Mouse (Mus musculus) olfactory bulb, adult 2 months (tissue): ENCODE data around the gene Gm6583. TPM values are rescaled to one million over a fixed set of nuclear protein-coding genes. Genes with fewer than 3 reads are reported as not detected.

Experiments
- H3K27ac ChIP-seq: fragments of 200-500 bp; 2 replicates; pipeline ENCODE4 v1.5.1; 2012; ENCODE audit warnings: low read depth, low read length; ENCODE audit not compliant: insufficient read depth
- H3K4me1 ChIP-seq: fragments of 200-500 bp; 2 replicates; pipeline ENCODE4 v1.6.1; 2012; ENCODE audit warnings: low read length; ENCODE audit not compliant: control insufficient read depth, insufficient read depth
- H3K4me3 ChIP-seq: fragments of 200-500 bp; 2 replicates; pipeline ENCODE4 v1.5.1; 2012; ENCODE audit warnings: mild to moderate bottlenecking, low read depth, low read length, moderate library complexity; ENCODE audit not compliant: insufficient read depth
- CTCF ChIP-seq: fragments of 200-500 bp; IDR thresholded peaks from 2 replicates; pipeline ENCODE4 v1.5.1; 2012; ENCODE audit warnings: low read depth, mild to moderate bottlenecking, low read length, moderate library complexity; ENCODE audit not compliant: insufficient read depth
- POLR2A ChIP-seq: fragments of 200-500 bp; IDR thresholded peaks from 2 replicates; pipeline ENCODE4 v1.6.1; 2012; ENCODE audit warnings: mild to moderate bottlenecking, low read depth, low read length, moderate library complexity; ENCODE audit not compliant: insufficient read depth
- WGBS: fragments of 180-500 bp; shearing (Covaris S2); methylation state at CpG from one replicate; pipeline ENCODE4 v1.1.7; 2018; 5-methylcytosine and 5-hydroxymethylcytosine counted together
- polyA plus RNA-seq: library from polyadenylated mRNA; stranded (reverse); fragments of >200 nt; gene quantifications from 2 replicates; pipeline ENCODE4 v1.2.4, GENCODE M21; 2012; ENCODE audit warnings: low replicate concordance; ENCODE audit not compliant: missing spikeins, insufficient read depth, insufficient read length

The Gm6583 gene
- polyA plus RNA-seq, 1 experiment = not detected

DNA sequence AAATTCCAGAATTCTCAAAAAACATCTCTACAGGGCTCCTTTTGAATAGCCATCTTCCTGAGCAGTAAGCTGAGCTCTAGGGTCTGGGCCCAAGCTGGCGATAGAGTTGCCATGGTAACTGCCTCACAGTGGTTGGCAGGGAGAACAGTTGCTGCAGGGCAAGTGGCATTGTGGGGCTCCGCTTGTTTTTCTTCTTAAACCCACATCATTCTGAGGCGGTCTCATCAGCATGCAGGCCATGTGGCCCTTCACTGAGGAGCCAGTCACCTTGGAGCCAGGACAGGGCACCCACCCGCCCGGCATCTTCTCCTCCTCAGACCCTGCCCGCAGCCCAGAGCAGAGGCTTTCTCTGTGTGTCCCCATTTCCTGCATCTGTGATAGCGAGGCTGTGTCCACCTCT is 16.1 kb upstream of the Gm6583 start:
- Histone ChIP-seq H3K4me3 (no peak overlapping the region), H3K4me1 (peaks cover 46% of the 10 kb centered on the region), H3K27ac (peak overlapping the region; percentile 74)
- TF ChIP-seq POLR2A (no peak), CTCF (no peak)
- 26% methylated on average over 7 of the region's 7 CpGs for WGBS

DNA sequence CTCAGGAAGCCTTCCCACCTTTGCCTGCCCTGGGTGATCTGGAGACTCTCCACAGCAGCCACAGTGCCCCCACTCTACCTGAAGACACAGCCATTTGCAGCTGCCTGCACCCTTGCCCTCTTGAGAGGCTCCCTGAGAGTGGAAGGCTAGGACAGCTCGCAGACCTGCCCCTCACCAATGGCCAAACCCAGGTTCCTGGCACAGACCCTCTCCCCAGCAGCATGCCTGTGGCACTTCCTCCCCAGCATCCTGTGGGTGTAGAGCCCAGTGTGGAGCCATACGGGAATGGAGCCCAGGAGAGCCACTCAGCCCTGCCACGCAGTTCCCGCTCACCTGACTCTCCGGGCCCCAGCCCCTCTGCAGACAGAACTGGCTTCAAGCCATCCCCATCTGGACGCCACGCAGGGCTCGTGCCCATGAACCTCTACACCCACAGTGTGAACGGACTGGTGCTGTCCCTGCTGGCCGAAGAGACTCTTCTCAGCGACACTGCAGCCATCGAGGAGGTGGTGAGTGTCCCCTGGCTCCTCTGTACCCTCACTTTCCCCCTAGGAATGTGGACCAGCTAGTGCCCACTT is 14.5 kb upstream of the Gm6583 start:
- Histone ChIP-seq H3K4me3 (no peak overlapping the region), H3K4me1 (peaks cover 32% of the 10 kb centered on the region), H3K27ac (no peak overlapping the region)
- 73% methylated on average over 12 of the region's 12 CpGs for WGBS
- no peak for TF ChIP-seq CTCF
- TF ChIP-seq POLR2A = no peak

DNA sequence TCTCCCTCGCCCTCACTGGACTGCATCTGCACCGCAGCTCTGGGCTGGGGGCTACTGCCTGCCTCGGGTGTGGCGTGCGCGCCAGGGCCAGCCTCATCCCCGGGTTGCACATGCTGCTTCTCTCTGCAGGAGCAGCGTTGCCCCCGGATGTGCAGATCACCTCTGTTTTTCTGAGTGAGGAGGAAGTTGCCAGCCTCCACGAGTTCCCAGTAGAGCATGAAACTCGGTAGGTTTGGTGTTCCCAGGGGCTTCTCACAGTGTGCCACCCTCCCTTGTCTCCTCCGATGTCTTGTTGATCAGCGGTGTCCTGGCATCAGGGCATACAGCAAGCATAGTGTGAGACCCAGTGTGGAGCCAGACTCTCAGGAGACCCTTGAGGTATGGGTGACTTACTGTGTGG is 13.5 kb upstream of the Gm6583 start:
- TF ChIP-seq POLR2A (no peak), CTCF (no peak)
- H3K4me3 ChIP-seq = no peak overlapping the region
- H3K27ac ChIP-seq = no peak overlapping the region
- WGBS = 80% methylated on average over 13 of the region's 13 CpGs
- H3K4me1 ChIP-seq = peaks cover 32% of the 10 kb centered on the region

DNA sequence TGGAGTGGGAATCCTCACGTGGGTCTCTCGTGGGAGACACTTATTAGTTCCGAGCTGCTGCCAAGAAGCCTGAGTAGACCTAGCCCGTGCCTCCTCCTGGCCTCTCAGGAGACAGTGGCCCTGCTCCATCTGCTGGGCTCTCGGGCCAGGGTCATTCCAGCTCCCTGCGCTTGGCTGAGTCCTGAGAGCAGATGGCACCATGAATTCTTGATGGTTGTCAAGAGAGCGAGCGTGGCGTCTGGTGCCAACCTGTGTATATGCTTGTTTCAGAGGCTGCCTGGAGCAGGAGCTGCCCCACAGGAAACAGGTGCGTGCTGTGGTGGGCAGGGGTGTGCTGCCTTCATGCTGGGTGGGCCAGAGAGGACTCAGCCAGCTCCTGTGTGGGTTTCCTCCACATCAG is 12.8 kb upstream of the Gm6583 start:
- 84% methylated on average over 10 of the region's 10 CpGs for WGBS
- no peak for TF ChIP-seq CTCF
- peaks cover 32% of the 10 kb centered on the region for H3K4me1 ChIP-seq
- no peak overlapping the region for H3K27ac ChIP-seq
- H3K4me3 ChIP-seq = no peak overlapping the region

DNA sequence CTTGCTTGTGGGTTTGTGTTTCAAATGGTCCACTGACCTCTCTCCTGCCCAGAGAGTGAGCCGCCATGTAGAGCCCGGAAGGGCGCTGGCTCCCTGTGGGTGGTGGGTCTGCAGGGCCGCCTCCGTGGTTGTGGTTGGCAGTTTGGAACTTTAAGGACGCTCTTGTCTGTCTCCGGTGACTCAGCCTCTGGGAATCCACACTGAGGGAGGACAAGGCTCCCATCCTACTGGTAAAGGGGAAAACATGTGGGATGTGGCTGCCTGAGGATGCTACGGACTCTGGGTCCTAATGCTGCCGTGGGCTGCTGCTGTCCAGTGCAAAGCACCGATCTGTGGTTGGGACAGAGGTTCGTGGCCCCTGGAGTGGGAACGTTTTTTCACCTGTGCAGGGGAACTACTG is 12.1 kb upstream of the Gm6583 start:
- H3K4me1 ChIP-seq = peaks cover 32% of the 10 kb centered on the region
- 67% methylated on average over 12 of the region's 12 CpGs for WGBS
- no peak overlapping the region for H3K27ac ChIP-seq
- H3K4me3 ChIP-seq = no peak overlapping the region
- no peak for TF ChIP-seq POLR2A
- TF ChIP-seq CTCF = no peak

DNA sequence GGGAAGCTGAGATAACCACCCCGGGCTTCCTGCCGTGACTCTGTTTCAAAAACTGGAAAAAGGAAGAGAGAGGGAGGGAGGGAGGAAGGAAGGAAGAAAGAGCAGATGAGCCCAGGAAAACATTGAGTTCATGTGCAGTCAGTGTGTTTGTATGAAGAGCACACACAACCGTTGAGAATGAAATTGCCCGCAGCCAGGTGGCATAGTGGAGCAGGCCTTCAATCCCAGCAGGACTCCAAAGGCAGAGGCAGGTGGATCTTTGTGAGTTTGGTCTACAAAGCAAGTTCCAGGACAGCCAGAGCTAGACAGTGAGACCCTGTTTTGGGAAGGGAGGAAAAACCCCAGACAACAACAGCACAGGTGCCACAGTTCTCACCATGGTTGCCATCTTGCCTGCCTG is 11.5 kb upstream of the Gm6583 start:
- Histone ChIP-seq H3K4me3 (no peak overlapping the region), H3K27ac (no peak overlapping the region), H3K4me1 (peaks cover 28% of the 10 kb centered on the region)
- TF ChIP-seq CTCF = no peak
- no peak for TF ChIP-seq POLR2A
- 85% methylated on average over 4 of the region's 4 CpGs for WGBS

DNA sequence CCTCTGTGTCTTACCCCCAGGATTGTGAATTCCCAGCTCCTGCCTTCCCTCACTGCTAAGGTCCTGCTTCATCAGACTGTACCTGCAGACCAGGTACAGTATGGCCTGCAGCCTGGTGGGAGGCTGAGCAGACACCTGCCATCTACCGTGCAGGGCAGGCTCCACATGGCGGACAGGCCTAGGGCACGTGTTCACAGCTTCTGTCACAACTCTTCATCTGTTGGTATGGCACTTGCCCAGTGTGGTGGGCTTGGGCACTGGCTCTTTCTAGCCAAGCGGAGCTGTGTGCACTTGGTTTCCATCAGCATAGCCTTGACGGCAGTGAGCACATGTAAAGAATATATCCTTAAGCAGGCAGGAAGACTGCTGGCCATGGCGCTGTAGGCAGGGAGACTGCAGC is 11.0 kb upstream of the Gm6583 start:
- TF ChIP-seq POLR2A = no peak
- no peak for TF ChIP-seq CTCF
- H3K4me1 ChIP-seq = peaks cover 23% of the 10 kb centered on the region
- WGBS = 96% methylated on average over 6 of the region's 6 CpGs
- H3K27ac ChIP-seq = no peak overlapping the region
- no peak overlapping the region for H3K4me3 ChIP-seq

DNA sequence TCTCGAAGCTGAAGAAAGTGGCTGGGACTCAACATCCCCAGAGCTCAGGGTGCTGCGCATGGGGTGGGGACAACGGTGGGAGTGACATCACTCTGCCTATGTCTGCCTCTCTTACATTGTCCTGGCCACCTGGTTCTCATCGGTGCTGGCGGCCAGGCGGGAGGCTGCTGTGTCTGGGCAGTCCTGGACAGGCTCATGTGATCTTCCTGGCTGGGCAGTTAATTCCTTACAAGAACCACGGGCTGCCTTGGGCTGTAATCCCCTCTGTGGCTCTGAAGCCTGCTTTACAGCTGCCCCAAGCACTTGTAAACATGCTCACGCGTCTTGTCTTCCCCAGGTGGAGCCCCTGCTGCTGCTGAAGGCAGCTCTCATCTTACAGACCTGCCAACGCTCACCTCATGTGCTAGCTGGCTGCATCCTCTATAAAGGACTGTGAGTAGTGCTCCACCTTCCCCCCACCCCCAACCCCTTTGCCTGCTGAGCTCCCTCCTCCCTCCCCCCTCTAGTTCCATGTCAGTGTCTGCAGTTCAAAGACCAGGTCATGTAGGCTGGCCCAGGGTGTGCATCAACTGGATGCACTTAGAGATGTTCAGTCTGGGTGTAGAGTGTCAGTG is 8.5 kb upstream of the Gm6583 start:
- WGBS = 81% methylated on average over 10 of the region's 10 CpGs
- no peak overlapping the region for H3K4me3 ChIP-seq
- no peak for TF ChIP-seq CTCF
- TF ChIP-seq POLR2A = no peak
- H3K4me1 ChIP-seq = peaks cover 10% of the 10 kb centered on the region
- H3K27ac ChIP-seq = no peak overlapping the region

DNA sequence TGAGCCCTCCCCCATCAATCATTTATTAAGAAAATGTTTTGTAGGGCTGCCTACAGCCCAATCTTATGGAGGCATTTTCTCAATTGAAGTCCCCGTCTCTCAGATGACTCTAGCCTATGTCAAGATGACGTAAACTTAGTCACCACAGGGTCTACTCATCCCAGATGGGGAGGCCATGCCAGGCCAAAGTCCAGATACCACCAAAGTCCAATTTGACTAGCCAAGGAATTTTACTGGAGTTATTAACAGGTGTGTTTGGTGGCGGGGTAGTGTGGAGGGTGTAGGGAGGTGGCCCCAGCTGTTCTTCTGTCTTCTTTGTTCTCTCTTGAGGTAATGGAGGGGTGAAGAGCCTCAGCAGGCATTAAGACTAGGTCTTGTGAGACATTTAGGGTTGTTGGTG is 4.2 kb upstream of the Gm6583 start:
- WGBS = 99% methylated on average over 3 of the region's 3 CpGs
- no peak for TF ChIP-seq POLR2A
- TF ChIP-seq CTCF = no peak
- Histone ChIP-seq H3K4me3 (no peak overlapping the region), H3K4me1 (no peaks in the 10 kb centered on the region), H3K27ac (no peak overlapping the region)

DNA sequence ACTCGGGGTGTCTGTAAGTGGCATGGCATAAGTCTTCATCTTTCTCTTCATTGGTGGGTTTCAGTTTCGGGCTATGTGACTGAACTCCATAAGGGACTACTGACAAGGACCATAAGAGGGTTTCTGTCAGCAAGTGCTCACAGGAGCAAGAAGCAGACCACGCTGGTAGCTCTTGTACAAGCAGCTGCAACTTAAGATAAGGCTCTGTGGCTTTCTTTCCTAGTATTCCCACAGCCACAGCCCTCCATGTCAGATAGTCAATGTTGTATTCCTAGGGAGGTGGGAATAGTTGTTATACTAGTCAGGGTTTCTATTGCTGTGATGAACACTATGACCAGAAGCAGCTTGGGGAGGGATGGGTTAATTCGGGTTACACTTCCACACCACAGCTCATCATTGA is 3.7 kb upstream of the Gm6583 start:
- Histone ChIP-seq H3K4me1 (no peaks in the 10 kb centered on the region), H3K27ac (no peak overlapping the region), H3K4me3 (no peak overlapping the region)
- TF ChIP-seq CTCF (no peak), POLR2A (no peak)
- 94% methylated on average over 4 of the region's 4 CpGs for WGBS
